Mouse (Mus musculus): Measurements from ENCODE around the gene Clta. TPM values are rescaled to one million over a fixed set of nuclear protein-coding genes. Genes with fewer than 3 reads are reported as not detected.

The Clta gene
- total RNA-seq, 1 experiment, result 373 TPM

DNA sequence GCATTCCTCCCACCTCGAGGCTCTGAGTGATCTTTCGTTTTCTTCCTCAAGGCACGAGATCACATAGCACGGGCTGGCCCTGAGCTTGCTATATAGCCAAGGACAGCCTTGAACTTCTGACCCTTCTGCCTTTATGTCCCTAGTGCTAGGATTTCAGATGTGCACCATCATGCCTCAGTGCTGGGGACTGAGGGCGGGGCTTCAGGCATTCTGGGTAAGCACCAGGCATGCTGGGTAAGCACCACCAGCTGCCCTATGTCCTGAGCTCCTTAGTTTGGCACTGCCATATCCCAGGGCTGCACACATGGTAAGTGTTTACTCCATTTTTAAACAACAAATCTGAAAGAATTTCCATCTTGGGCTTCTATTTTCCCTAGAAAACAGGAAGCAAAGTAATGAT lies 45.6 kb downstream of the Clta start:
- in situ Hi-C loops (cut with MboI; ENCODE audit: low sequenced_read_pairs in 2 of 2, unreplicated experiment in 2 of 2), result no loop called here

DNA sequence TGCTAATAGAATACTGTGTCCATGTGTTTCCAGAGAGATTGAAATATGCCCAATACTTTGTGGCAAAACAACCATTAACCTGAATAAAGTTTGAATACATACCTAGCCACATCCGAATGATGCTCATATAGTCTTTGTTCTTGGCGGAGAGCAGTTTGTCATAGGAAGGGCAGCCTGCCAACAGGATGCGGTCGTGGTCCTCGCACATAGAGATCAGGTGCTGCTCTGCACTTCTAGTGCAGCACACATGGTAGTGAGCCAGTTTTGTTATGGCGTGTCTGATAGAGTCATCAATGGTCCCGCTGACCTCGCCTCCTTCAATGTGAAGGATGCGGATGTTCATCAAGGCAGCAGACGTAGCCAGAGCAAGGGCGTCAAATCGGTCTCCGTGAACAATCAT lies 55.4 kb downstream of the Clta start:
- Histone ChIP-seq H3K36me3 (ENCODE audit: control insufficient read depth, insufficient read depth, low read length, poor library complexity, severe bottlenecking) (peaks cover 3% of the 10 kb centered on the region; the same call in 1 of the 2 replicates), H3K4me3 (ENCODE audit: insufficient read depth in 1 of 2, low read depth in 1 of 2, low read length in 2 of 2, poor library complexity in 1 of 2, severe bottlenecking in 1 of 2) (no peak overlapping the region; a peak in 1 of 4 replicates), H3K4me1 (ENCODE audit: control insufficient read depth in 2 of 2, insufficient read depth in 2 of 2, low read length in 2 of 2, poor library complexity in 1 of 2) (peaks cover 5 to 7% of the 10 kb centered on the region in 2 experiments; a peak in 3 of 4 replicates), H3K27ac (ENCODE audit: insufficient read depth, low read depth, low read length, poor library complexity, severe bottlenecking) (no peak overlapping the region), H3K9me3 (ENCODE audit: control insufficient read depth, insufficient read depth, low read depth, low read length) (no peaks in the 10 kb centered on the region), H3K9ac (ENCODE audit: insufficient read depth, low read depth, low read length, poor library complexity, severe bottlenecking) (no peak overlapping the region)
- DNase-seq (ENCODE audit: low read depth, low spot score), result no peak
- no peak for TF ChIP-seq MAFK (IDR thresholded peaks at IDR 0.05; ENCODE audit: insufficient read depth, low read depth, low read length)
- TF ChIP-seq HCFC1 (IDR thresholded peaks at IDR 0.05; ENCODE audit: borderline replicate concordance, insufficient read depth, low read length), result no peak
- TF ChIP-seq ZC3H11A (IDR thresholded peaks at IDR 0.05; ENCODE audit: borderline replicate concordance, low read depth, low read length), result no peak
- TF ChIP-seq ZNF384 (IDR thresholded peaks at IDR 0.05; ENCODE audit: low read depth, low read length), result no peak
- TF ChIP-seq CHD2 (IDR thresholded peaks at IDR 0.05; ENCODE audit: low read depth, low read length), result no peak
- in situ Hi-C loops (cut with MboI; ENCODE audit: low sequenced_read_pairs in 2 of 2, unreplicated experiment in 2 of 2), result no loop called here

More for the DNA sequence above, 45.6 kb downstream of the Clta start:
- H3K27ac ChIP-seq (ENCODE audit: insufficient read depth, low read depth, low read length, poor library complexity, severe bottlenecking), result no peak overlapping the region
- H3K36me3 ChIP-seq (ENCODE audit: control insufficient read depth, insufficient read depth, low read length, poor library complexity, severe bottlenecking), result no peaks in the 10 kb centered on the region
- peak; percentile 40 for DNase-seq (ENCODE audit: low read depth, low spot score)
- peak; percentile 35; the same call in 1 of the 2 replicates for TF ChIP-seq MAFK (IDR thresholded peaks at IDR 0.05; ENCODE audit: insufficient read depth, low read depth, low read length)
- no peak for TF ChIP-seq CHD2 (IDR thresholded peaks at IDR 0.05; ENCODE audit: low read depth, low read length)
- H3K4me3 ChIP-seq (ENCODE audit: insufficient read depth in 1 of 2, low read depth in 1 of 2, low read length in 2 of 2, poor library complexity in 1 of 2, severe bottlenecking in 1 of 2), result peak overlapping the region; percentile 30 to 58
- peaks cover 3 to 5% of the 10 kb centered on the region in 2 experiments; a peak in 1 of 4 replicates for H3K4me1 ChIP-seq (ENCODE audit: control insufficient read depth in 2 of 2, insufficient read depth in 2 of 2, low read length in 2 of 2, poor library complexity in 1 of 2)
- H3K9ac ChIP-seq (ENCODE audit: insufficient read depth, low read depth, low read length, poor library complexity, severe bottlenecking), result peak overlapping the region; percentile 46; the same call in 1 of the 2 replicates
- no peaks in the 10 kb centered on the region for H3K9me3 ChIP-seq (ENCODE audit: control insufficient read depth, insufficient read depth, low read depth, low read length)

DNA sequence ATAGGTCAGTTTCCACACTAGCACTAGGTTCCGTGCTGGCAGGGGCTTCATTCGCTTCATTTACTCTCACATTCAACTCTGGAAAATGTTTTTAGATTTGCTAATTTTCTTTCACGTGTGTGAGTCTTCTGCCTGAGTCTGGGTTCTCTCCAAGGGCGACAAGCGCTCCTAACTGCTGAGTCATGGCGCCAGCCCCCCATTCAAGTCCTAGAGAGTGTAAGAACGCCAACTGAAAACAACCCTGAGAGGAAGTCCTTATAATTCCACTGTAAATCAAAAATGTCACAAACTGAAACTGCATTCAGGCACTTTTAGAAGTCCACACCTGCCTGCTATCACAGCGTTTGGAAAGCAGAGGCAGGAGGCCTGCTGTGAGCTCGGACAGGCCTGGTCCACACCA lies 57.8 kb downstream of the Clta start:
- in situ Hi-C loops (cut with MboI; ENCODE audit: low sequenced_read_pairs in 2 of 2, unreplicated experiment in 2 of 2), result no loop called here
- no peak for DNase-seq (ENCODE audit: low read depth, low spot score)
- H3K4me1 ChIP-seq (ENCODE audit: control insufficient read depth in 2 of 2, insufficient read depth in 2 of 2, low read length in 2 of 2, poor library complexity in 1 of 2), result peaks cover 9% of the 10 kb centered on the region in 2 experiments; a peak in 3 of 4 replicates
- H3K9ac ChIP-seq (ENCODE audit: insufficient read depth, low read depth, low read length, poor library complexity, severe bottlenecking), result peak overlapping the region; percentile 49
- no peaks in the 10 kb centered on the region for H3K9me3 ChIP-seq (ENCODE audit: control insufficient read depth, insufficient read depth, low read depth, low read length)
- peaks cover 3% of the 10 kb centered on the region; the same call in 1 of the 2 replicates for H3K36me3 ChIP-seq (ENCODE audit: control insufficient read depth, insufficient read depth, low read length, poor library complexity, severe bottlenecking)
- 0 out of 4 replicates have a peak overlapping the region, but pooled peaks of 1 of the 2 experiments have one; percentile 14 for H3K4me3 ChIP-seq (ENCODE audit: insufficient read depth in 1 of 2, low read depth in 1 of 2, low read length in 2 of 2, poor library complexity in 1 of 2, severe bottlenecking in 1 of 2)
- peak overlapping the region; percentile 84 for H3K27ac ChIP-seq (ENCODE audit: insufficient read depth, low read depth, low read length, poor library complexity, severe bottlenecking)
- TF ChIP-seq MAFK (IDR thresholded peaks at IDR 0.05; ENCODE audit: insufficient read depth, low read depth, low read length) (peak; percentile 88), ZNF384 (IDR thresholded peaks at IDR 0.05; ENCODE audit: low read depth, low read length) (no peak), HCFC1 (IDR thresholded peaks at IDR 0.05; ENCODE audit: borderline replicate concordance, insufficient read depth, low read length) (no peak)

DNA sequence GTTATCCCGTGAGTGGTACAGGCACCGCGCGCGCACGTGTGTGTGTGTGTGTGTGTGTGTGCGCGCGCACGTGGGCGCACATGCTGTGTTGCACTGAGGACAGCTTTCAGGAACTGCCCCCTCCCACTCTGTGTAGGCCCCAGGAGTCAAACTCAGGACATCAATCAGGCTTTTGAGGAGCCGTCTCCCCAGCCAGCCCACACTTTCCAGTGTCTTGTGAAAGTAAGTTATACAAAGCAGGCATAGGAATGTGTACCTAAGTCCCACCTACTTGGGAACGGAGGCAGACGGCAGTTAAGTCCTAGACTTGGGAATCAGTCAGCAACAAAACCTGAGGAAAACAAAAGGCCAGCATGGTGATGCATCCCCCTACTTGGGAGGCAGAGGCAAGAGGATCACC lies 58.6 kb downstream of the Clta start:
- in situ Hi-C loops (cut with MboI; ENCODE audit: low sequenced_read_pairs in 2 of 2, unreplicated experiment in 2 of 2), result no loop called here

More for the DNA sequence above, 58.6 kb downstream of the Clta start:
- no peaks in the 10 kb centered on the region for H3K9me3 ChIP-seq (ENCODE audit: control insufficient read depth, insufficient read depth, low read depth, low read length)
- peak overlapping the region; percentile 84 for H3K27ac ChIP-seq (ENCODE audit: insufficient read depth, low read depth, low read length, poor library complexity, severe bottlenecking)
- peaks cover 3% of the 10 kb centered on the region; the same call in 1 of the 2 replicates for H3K36me3 ChIP-seq (ENCODE audit: control insufficient read depth, insufficient read depth, low read length, poor library complexity, severe bottlenecking)
- H3K9ac ChIP-seq (ENCODE audit: insufficient read depth, low read depth, low read length, poor library complexity, severe bottlenecking), result peak overlapping the region; percentile 18; the same call in 1 of the 2 replicates
- peaks cover 12% of the 10 kb centered on the region in 2 experiments; a peak in 3 of 4 replicates for H3K4me1 ChIP-seq (ENCODE audit: control insufficient read depth in 2 of 2, insufficient read depth in 2 of 2, low read length in 2 of 2, poor library complexity in 1 of 2)
- TF ChIP-seq HCFC1 (IDR thresholded peaks at IDR 0.05; ENCODE audit: borderline replicate concordance, insufficient read depth, low read length), result no peak
- no peak for TF ChIP-seq ZC3H11A (IDR thresholded peaks at IDR 0.05; ENCODE audit: borderline replicate concordance, low read depth, low read length)
- DNase-seq (ENCODE audit: low read depth, low spot score), result no peak
- no peak overlapping the region for H3K4me3 ChIP-seq (ENCODE audit: insufficient read depth in 1 of 2, low read depth in 1 of 2, low read length in 2 of 2, poor library complexity in 1 of 2, severe bottlenecking in 1 of 2)
